Mouse (Mus musculus) heart, postnatal 0 days (tissue): ENCODE measurements at regions not wholly inside any gene's neighbourhood (a gene's known extent, or its start where the extent isn't known, plus 50 kb on each side); places are given as distances from the start of the nearest gene placed in this dataset.
A peak's percentile ranks its signal among the peaks of the same experiment; 100 is the strongest.

Source experiments
- ATAC-seq: fragments of 200-750 bp; cut with Nextera tagmentation; 2 replicates; pipeline ENCODE4 v1.8.0; 2017; ENCODE audit warnings: low read depth, moderate number of reproducible peaks, moderate library complexity; ENCODE audit not compliant: insufficient read depth
- DNase-seq: peaks from one replicate; pipeline ENCODE4 v3.0.0-alpha.2; 2016; ENCODE audit warnings: low spot score
- H3K27ac ChIP-seq: fragments of 300-500 bp; sonication (generic); 2 replicates; pipeline ENCODE4 v1.5.1; 2014; ENCODE audit warnings: low read depth, mild to moderate bottlenecking
- H3K27me3 ChIP-seq: fragments of 300-500 bp; sonication (generic); 2 replicates; pipeline ENCODE4 v1.6.1; 2014; ENCODE audit warnings: low read length, mixed read lengths; ENCODE audit not compliant: control insufficient read depth, insufficient read depth
- H3K36me3 ChIP-seq: fragments of 300-500 bp; sonication (generic); replicated peaks from 2 replicates; pipeline ENCODE4 v1.6.1; 2014; ENCODE audit warnings: low read length, mixed read lengths; ENCODE audit not compliant: control insufficient read depth, insufficient read depth
- H3K4me1 ChIP-seq: fragments of 300-500 bp; sonication (generic); 2 replicates; pipeline ENCODE4 v1.6.1; 2014; ENCODE audit warnings: antibody characterized with exemption; ENCODE audit not compliant: control insufficient read depth, insufficient read depth
- H3K4me2 ChIP-seq: fragments of 300-500 bp; sonication (generic); 2 replicates; pipeline ENCODE4 v1.6.1; 2014; ENCODE audit warnings: low read depth, mild to moderate bottlenecking, low read length, moderate library complexity
- H3K4me3 ChIP-seq: fragments of 300-500 bp; sonication (generic); 2 replicates; pipeline ENCODE4 v1.5.1; 2014; ENCODE audit warnings: low read depth, low read length
- H3K9ac ChIP-seq: fragments of 300-500 bp; sonication (generic); replicated peaks from 2 replicates; pipeline ENCODE4 v1.6.1; 2014; ENCODE audit warnings: low read depth, low read length, mixed read lengths
- H3K9me3 ChIP-seq: fragments of 300-500 bp; sonication (generic); replicated peaks from 2 replicates; pipeline ENCODE4 v1.6.1; 2016; ENCODE audit warnings: low read length; ENCODE audit not compliant: control insufficient read depth
- CTCF ChIP-seq: IDR thresholded peaks from 2 replicates; pipeline ENCODE4 v1.5.1; 2016; ENCODE audit warnings: antibody characterized with exemption, control low read depth, low read depth
- EP300 ChIP-seq: IDR thresholded peaks from 2 replicates; pipeline ENCODE4 v1.6.1; 2016; ENCODE audit warnings: antibody characterized with exemption, low read depth
- WGBS: fragments of 180-500 bp; shearing (Covaris S2); extraction: QIAGEN DNeasy Blood & Tissue Kit; methylation state at CpG from one replicate; pipeline ENCODE4 v1.1.7; 2014; 5-methylcytosine and 5-hydroxymethylcytosine counted together

- Histone ChIP-seq H3K9ac (no peak overlapping the region), H3K4me3 (no peak overlapping the region), H3K9me3 (no peaks in the 10 kb centered on the region), H3K4me1 (no peaks in the 10 kb centered on the region), H3K27ac (no peak overlapping the region), H3K27me3 (no peaks in the 10 kb centered on the region), H3K4me2 (no peak overlapping the region), H3K36me3 (no peaks in the 10 kb centered on the region)
- 0 out of 2 replicates have a peak, but pooled peaks have one; percentile 24 for ATAC-seq
- TF ChIP-seq CTCF (no peak), EP300 (no peak; the same call in 1 of the 2 replicates)
- 41% methylated on average over 7 of the region's 7 CpGs for WGBS
- DNase-seq, result peak; percentile 26
These were observed 325.2 kb downstream of the Edem1 start for GRCm38 (mm10) chr6:109153624-109154023.

DNA sequence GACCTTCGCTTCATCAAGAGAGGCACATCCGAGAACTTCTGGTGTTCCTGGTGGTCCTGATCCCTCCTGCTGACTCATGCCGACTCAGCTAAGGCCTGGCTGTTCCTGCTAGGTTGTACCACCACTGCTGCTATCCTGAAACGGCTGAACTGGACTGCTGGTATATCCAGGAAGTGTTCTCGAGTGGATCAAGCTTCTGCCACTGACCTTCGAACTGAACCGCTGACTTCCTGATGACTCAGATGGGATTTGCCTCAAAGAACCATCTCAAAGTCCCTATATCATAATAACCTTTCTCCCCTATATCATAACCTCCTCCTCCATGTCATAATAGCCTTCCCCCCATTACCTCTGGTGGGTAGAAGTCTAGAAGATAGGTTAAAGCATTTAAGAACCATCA is 331.1 kb downstream of the Edem1 start:
- DNase-seq (no peak), ATAC-seq (no peak)
- H3K27ac ChIP-seq, result no peak overlapping the region
- no peak overlapping the region for H3K4me3 ChIP-seq
- no peak overlapping the region for H3K4me2 ChIP-seq
- TF ChIP-seq CTCF, result no peak
- no peak for TF ChIP-seq EP300
- H3K9me3 ChIP-seq, result no peaks in the 10 kb centered on the region
- no peaks in the 10 kb centered on the region for H3K27me3 ChIP-seq
- H3K4me1 ChIP-seq, result no peaks in the 10 kb centered on the region
- no peaks in the 10 kb centered on the region for H3K36me3 ChIP-seq
- H3K9ac ChIP-seq, result no peak overlapping the region
- 68% methylated on average over 7 of the region's 7 CpGs for WGBS

- no peak overlapping the region for H3K9ac ChIP-seq
- no peaks in the 10 kb centered on the region for H3K4me1 ChIP-seq
- TF ChIP-seq CTCF, result no peak
- TF ChIP-seq EP300, result no peak
- no peaks in the 10 kb centered on the region for H3K9me3 ChIP-seq
- no peak overlapping the region for H3K4me2 ChIP-seq
- no peak for DNase-seq
- WGBS, result 72% methylated on average over 5 of the region's 5 CpGs
- H3K27me3 ChIP-seq, result no peaks in the 10 kb centered on the region
- H3K4me3 ChIP-seq, result no peak overlapping the region
- no peaks in the 10 kb centered on the region for H3K36me3 ChIP-seq
- no peak for ATAC-seq
- no peak overlapping the region for H3K27ac ChIP-seq
These were observed 339.0 kb downstream of the Edem1 start for GRCm38 (mm10) chr6:109167439-109167838.

DNA sequence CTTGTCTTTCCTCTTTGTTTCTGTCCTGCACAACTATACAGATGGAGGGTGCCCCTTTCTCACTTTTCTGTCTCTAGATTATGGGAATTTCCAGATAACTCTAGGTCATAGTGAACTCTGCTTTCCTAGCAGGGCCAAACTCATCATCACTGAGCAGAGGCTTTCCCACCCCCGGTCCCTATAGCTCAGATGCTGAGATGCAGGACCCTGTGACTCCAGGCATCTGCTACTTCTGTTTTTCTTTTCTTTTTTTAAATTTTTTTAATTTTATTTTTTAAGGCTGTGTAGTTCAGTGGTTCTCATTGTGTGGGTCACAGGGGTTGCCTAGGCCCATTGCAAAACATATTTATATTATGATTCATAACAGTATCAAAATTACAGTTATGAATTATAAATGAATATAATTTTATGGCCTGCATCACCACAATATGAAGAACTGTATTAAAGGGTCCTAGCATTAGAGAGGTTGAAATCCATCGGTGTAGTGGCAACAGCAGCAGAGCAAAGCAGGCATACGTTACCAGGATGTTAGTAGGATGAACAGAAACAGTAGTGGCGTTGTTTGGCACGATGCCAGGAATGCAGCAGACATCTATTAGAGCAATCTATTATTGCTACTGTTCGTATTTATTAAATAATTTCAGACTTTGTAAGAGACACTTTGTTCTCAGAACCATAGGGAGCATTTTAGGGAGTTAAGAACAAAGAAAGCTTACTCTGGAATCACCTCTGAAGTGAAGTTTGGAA is 343.8 kb downstream of the Edem1 start:
- Histone ChIP-seq H3K9ac (no peak overlapping the region), H3K36me3 (no peaks in the 10 kb centered on the region), H3K27ac (no peak overlapping the region), H3K27me3 (no peaks in the 10 kb centered on the region), H3K9me3 (no peaks in the 10 kb centered on the region), H3K4me2 (no peak overlapping the region), H3K4me3 (no peak overlapping the region), H3K4me1 (no peaks in the 10 kb centered on the region)
- TF ChIP-seq CTCF (no peak), EP300 (no peak)
- ATAC-seq (no peak), DNase-seq (no peak)
- 45% methylated on average over 6 of the region's 6 CpGs for WGBS

- TF ChIP-seq EP300, result no peak
- TF ChIP-seq CTCF, result no peak
- DNase-seq, result no peak
- no peaks in the 10 kb centered on the region for H3K27me3 ChIP-seq
- H3K4me2 ChIP-seq, result no peak overlapping the region
- no peak overlapping the region for H3K27ac ChIP-seq
- 64% methylated on average over 1 of the region's 1 CpGs for WGBS
- no peak overlapping the region for H3K4me3 ChIP-seq
- no peaks in the 10 kb centered on the region for H3K36me3 ChIP-seq
- H3K9ac ChIP-seq, result no peak overlapping the region
- ATAC-seq, result no peak
- H3K4me1 ChIP-seq, result no peaks in the 10 kb centered on the region
- no peaks in the 10 kb centered on the region for H3K9me3 ChIP-seq
These were observed 344.6 kb downstream of the Edem1 start for GRCm38 (mm10) chr6:109173015-109173414.

DNA sequence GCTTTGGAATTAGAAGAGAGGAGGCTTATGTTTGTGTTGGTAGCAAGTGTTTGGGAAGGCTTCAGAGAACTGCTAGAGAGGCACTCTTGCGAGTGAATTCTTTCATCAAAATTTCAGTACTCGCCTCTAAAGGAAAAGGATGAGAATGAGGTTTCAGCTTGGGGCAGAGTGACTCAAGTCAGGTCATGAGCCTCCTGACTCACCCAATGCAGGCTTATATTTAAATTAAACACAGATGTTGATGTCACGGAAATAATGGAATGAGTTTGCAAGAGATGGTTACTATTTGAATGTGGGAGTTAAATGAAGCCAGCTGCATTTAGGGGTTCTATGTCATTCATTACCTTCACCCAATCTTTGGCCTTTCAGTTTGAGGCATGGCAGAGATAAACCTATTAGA is 348.4 kb downstream of the Edem1 start:
- TF ChIP-seq EP300 (no peak), CTCF (no peak)
- Histone ChIP-seq H3K9ac (no peak overlapping the region), H3K4me3 (no peak overlapping the region), H3K27ac (no peak overlapping the region), H3K36me3 (no peaks in the 10 kb centered on the region), H3K4me2 (no peak overlapping the region), H3K9me3 (no peaks in the 10 kb centered on the region), H3K27me3 (no peaks in the 10 kb centered on the region), H3K4me1 (no peaks in the 10 kb centered on the region)
- ATAC-seq (no peak), DNase-seq (no peak)
- 56% methylated on average over 3 of the region's 3 CpGs for WGBS
